Comparison of ENCODE assay signal across 26 mouse cellular contexts in the genomic region with DNA sequence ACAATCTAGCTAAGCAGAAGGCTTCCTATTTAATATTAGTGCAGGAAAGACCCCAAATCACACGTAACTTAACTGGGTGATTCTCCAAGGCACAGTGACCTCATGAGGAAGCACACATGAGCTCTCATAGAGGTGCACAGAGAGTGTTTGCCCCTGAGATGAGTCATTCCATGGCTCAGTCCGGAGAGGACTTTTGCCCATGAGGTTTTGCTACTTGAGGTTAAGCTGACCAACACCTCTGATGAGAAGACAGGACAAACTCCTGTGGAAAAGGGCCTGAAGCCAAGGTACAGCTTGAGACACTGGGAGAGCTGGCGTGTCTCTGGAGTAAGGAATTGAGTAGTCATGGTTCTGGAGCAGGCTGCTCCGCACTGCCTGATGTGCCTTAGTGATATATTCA. TPM values are rescaled to one million over a fixed set of nuclear protein-coding genes. Genes with fewer than 3 reads are reported as not detected.
DNase-seq lines count a peak whose midpoint lies in the region; ATAC-seq lines count a peak whose summit lies in the region.
"Had no signal": no experiment of that assay in that cellular context is flagged by ENCODE, and none has a peak within 500 bp of the region (broad histone marks: within the 10 kb centered on the region; RNA-seq: fewer than 3 reads in every experiment).

No protein-coding gene starts in this region.

- H3K27me3 ChIP-seq in limb, embryonic 11.5 days (ENCODE audit: control insufficient read depth, insufficient read depth, low read length), result no peaks in the 10 kb centered on the region
- no peaks in the 10 kb centered on the region for H3K27me3 ChIP-seq in limb, embryonic 10.5 days (ENCODE audit: low read depth, poor library complexity, severe bottlenecking)
- H3K27me3 ChIP-seq: embryonic facial prominence, embryonic 12.5 days; forebrain, embryonic 12.5 days; Patski had no signal

- no peaks in the 10 kb centered on the region for H3K4me1 ChIP-seq in limb, embryonic 11.5 days (ENCODE audit: control insufficient read depth, insufficient read depth, low read length)
- peaks cover 14% of the 10 kb centered on the region for H3K4me1 ChIP-seq in limb, embryonic 10.5 days
- H3K4me1 ChIP-seq: forebrain, embryonic 10.5 days; forebrain, embryonic 12.5 days had no signal

- no peak overlapping the region for H3K9ac ChIP-seq in limb, embryonic 11.5 days (ENCODE audit: low read length)
- H3K9ac ChIP-seq: embryonic facial prominence, embryonic 12.5 days; forebrain, embryonic 12.5 days had no signal

- 78% methylated on average over 4 of the region's 4 CpGs for WGBS in limb, embryonic 11.5 days
- WGBS in limb, embryonic 10.5 days, result 78% methylated on average over 4 of the region's 4 CpGs

- DNase-seq in limb, embryonic 11.5 days (ENCODE audit: low spot score), result no peak
- no peak for DNase-seq in limb, embryonic 10.5 days (ENCODE audit: low spot score)
- DNase-seq in 3134 (ENCODE audit: extremely low read depth, insufficient read length, low spot score) (peak; percentile 80), 3T3-L1 (ENCODE audit: low read depth, low spot score) (peak; percentile 42)
- no peak for DNase-seq in right cerebral cortex, adult 2 months (ENCODE audit: low spot score in 2 of 2)
- DNase-seq: adrenal gland, adult 8-10 months; adrenal gland, postnatal 14 days; adrenal gland, postnatal 36 days; B cell, adult 2 months; cerebellum, adult 11-12 months; cerebellum, adult 2 months; cerebellum, adult 9-10 months; cerebellum, postnatal 10 days; cerebellum, postnatal 25 days had no signal

- H3K4me2 ChIP-seq in limb, embryonic 11.5 days (ENCODE audit: low read depth, severe bottlenecking), result no peak overlapping the region
- H3K4me2 ChIP-seq: embryonic facial prominence, embryonic 12.5 days; forebrain, embryonic 12.5 days had no signal

- no peak overlapping the region for H3K4me3 ChIP-seq in limb, embryonic 11.5 days (ENCODE audit: low read depth, low read length)
- no peak overlapping the region for H3K4me3 ChIP-seq in limb, embryonic 10.5 days
- H3K4me3 ChIP-seq: embryonic facial prominence, embryonic 10.5 days; embryonic facial prominence, embryonic 12.5 days; forebrain, embryonic 10.5 days; forebrain, embryonic 12.5 days had no signal

- 0 out of 2 replicates have a peak, but pooled peaks have one; percentile 40 for ATAC-seq in limb, embryonic 11.5 days (ENCODE audit: insufficient number of reproducible peaks, low FRiP score, low TSS enrichment, low read depth)
- ATAC-seq in erythroid progenitor cell, adult 5-6 weeks (replicated peaks; ENCODE audit: low FRiP score, poor library complexity, severe bottlenecking), result no peak
- ATAC-seq: activated CD4-positive, CD25-positive, alpha-beta regulatory T cell, adult 4 months; CD4-positive, CD25-positive, alpha-beta regulatory T cell, adult 4 months; forebrain, embryonic 14.5 days; forebrain, embryonic 16.5 days; Patski had no signal

- H3K36me3 ChIP-seq in limb, embryonic 11.5 days (ENCODE audit: control insufficient read depth, insufficient read depth, low read length), result no peaks in the 10 kb centered on the region
- no peaks in the 10 kb centered on the region for H3K36me3 ChIP-seq in limb, embryonic 10.5 days
- H3K36me3 ChIP-seq: embryonic facial prominence, embryonic 10.5 days; embryonic facial prominence, embryonic 12.5 days; forebrain, embryonic 10.5 days; forebrain, embryonic 12.5 days; G1E had no signal

- no peaks in the 10 kb centered on the region for H3K9me3 ChIP-seq in limb, embryonic 11.5 days (ENCODE audit: control insufficient read depth, low read length)
- H3K9me3 ChIP-seq in limb, embryonic 10.5 days (replicated peaks), result no peaks in the 10 kb centered on the region
- H3K9me3 ChIP-seq: embryonic facial prominence, embryonic 10.5 days; embryonic facial prominence, embryonic 12.5 days; forebrain, embryonic 10.5 days; forebrain, embryonic 12.5 days had no signal

- no peak overlapping the region for H3K27ac ChIP-seq in limb, embryonic 11.5 days (replicated peaks; ENCODE audit: low read depth, low read length)
- H3K27ac ChIP-seq in limb, embryonic 10.5 days, result no peak overlapping the region
- H3K27ac ChIP-seq: embryonic facial prominence, embryonic 10.5 days; embryonic facial prominence, embryonic 12.5 days; forebrain, embryonic 10.5 days; forebrain, embryonic 12.5 days had no signal

RNA-seq across cellular contexts. Expression of gene Slc24a3, which starts 56.1 kb away (rescaled TPM):
- polyA plus RNA-seq in limb, embryonic 11.5 days (2014; fragmentation: Nextera tagmentation; extraction: Ambion mirVana), result 0.57 and 0.71 TPM in 2 replicates
- polyA plus RNA-seq in limb, embryonic 10.5 days (2016; fragmentation: Nextera tagmentation; extraction: Ambion mirVana), result 0.41 and 0.45 TPM in 2 replicates
- total RNA-seq in erythroid progenitor cell, adult 5-6 weeks (2015; ENCODE audit: low replicate concordance), result 1.1 and 1.3 TPM in 2 replicates
- not detected in 2 replicates for total RNA-seq in erythroid progenitor cell, adult 5-6 weeks (2017; ENCODE audit: low replicate concordance)
- total RNA-seq: CH12.LX had no signal
- polyA plus RNA-seq: G1E had no signal

Comparison
In these comparisons a context has a peak if more than half of its experiments do, and no peak if none do; other contexts are left out.
1. DNase-seq: peak in 3134 (single experiment) and 3T3-L1 (single experiment); none in limb, embryonic 11.5 days (single experiment), limb, embryonic 10.5 days (single experiment) and right cerebral cortex, adult 2 months (0 of 2).